Mouse (Mus musculus) limb, embryonic 10.5 days (tissue): ENCODE measurements around the gene 2310034C09Rik. TPM values are rescaled to one million over a fixed set of nuclear protein-coding genes. Genes with fewer than 3 reads are reported as not detected.

ENCODE experiments used
- polyA plus RNA-seq: library from polyadenylated mRNA; unstranded; fragments of >200 nt; fragmentation: Nextera tagmentation; extraction: Ambion mirVana; gene quantifications from 2 replicates; pipeline ENCODE4 v1.2.1, GENCODE M21; 2016

Gene 2310034C09Rik
- polyA plus RNA-seq, 1 experiment from 2014 or later: not detected

Other genes with a start within 250 kb of the 2310034C09Rik start
- gene Cldn8, start 195.7 kb upstream of the 2310034C09Rik start, polyA plus RNA-seq: 1.4 and 1.5 TPM in 2 replicates
- gene Krtap24-1, start 146.6 kb upstream of the 2310034C09Rik start, polyA plus RNA-seq: not detected in 2 replicates
- not detected in 2 replicates for gene 2310079G19Rik, start 131.2 kb upstream of the 2310034C09Rik start, polyA plus RNA-seq
- not detected in 2 replicates for gene Krtap26-1, start 111.1 kb upstream of the 2310034C09Rik start, polyA plus RNA-seq
- not detected in 2 replicates for gene Krtap27-1, start 87.2 kb upstream of the 2310034C09Rik start, polyA plus RNA-seq
- gene 2310061N02Rik, start 50.9 kb upstream of the 2310034C09Rik start, polyA plus RNA-seq: not detected in 2 replicates
- not detected in 2 replicates for gene Krtap13-1, start 30.0 kb upstream of the 2310034C09Rik start, polyA plus RNA-seq
- gene Krtap13, start 7.2 kb upstream of the 2310034C09Rik start, polyA plus RNA-seq: not detected in 2 replicates
- not detected in 2 replicates for gene 2310057N15Rik, start 15.4 kb downstream of the 2310034C09Rik start, polyA plus RNA-seq
- not detected in 2 replicates for gene Gm5965, start 19.0 kb downstream of the 2310034C09Rik start, polyA plus RNA-seq
- not detected in 2 replicates for gene Gm20741, start 53.4 kb downstream of the 2310034C09Rik start, polyA plus RNA-seq
- not detected in 2 replicates for gene Krtap15, start 61.4 kb downstream of the 2310034C09Rik start, polyA plus RNA-seq
- not detected in 2 replicates for gene Krtap14, start 67.3 kb downstream of the 2310034C09Rik start, polyA plus RNA-seq
- gene Krtap19-1, start 110.6 kb downstream of the 2310034C09Rik start, polyA plus RNA-seq: not detected in 2 replicates
- not detected in 2 replicates for gene Krtap19-2, start 115.4 kb downstream of the 2310034C09Rik start, polyA plus RNA-seq
- gene Krtap19-3, start 119.2 kb downstream of the 2310034C09Rik start, polyA plus RNA-seq: not detected in 2 replicates
- gene Krtap19-4, start 126.2 kb downstream of the 2310034C09Rik start, polyA plus RNA-seq: not detected in 2 replicates
- not detected in 2 replicates for gene Krtap19-5, start 137.6 kb downstream of the 2310034C09Rik start, polyA plus RNA-seq
- gene Krtap19-9b, start 173.4 kb downstream of the 2310034C09Rik start, polyA plus RNA-seq: not detected in 2 replicates
- not detected in 2 replicates for gene Krtap16-3, start 204.0 kb downstream of the 2310034C09Rik start, polyA plus RNA-seq